Mouse (Mus musculus) embryonic facial prominence, embryonic 14.5 days (tissue): ENCODE measurements around the gene Arhgap22. TPM values are rescaled to one million over a fixed set of nuclear protein-coding genes. Genes with fewer than 3 reads are reported as not detected.

Source experiments
- ATAC-seq: fragments of 200-750 bp; cut with Nextera tagmentation; 2 replicates; pipeline ENCODE4 v1.8.0; 2017; ENCODE audit warnings: low read depth, moderate number of reproducible peaks, moderate TSS enrichment
- DNase-seq: peaks from one replicate; pipeline ENCODE4 v3.0.0-alpha.2; 2015; ENCODE audit warnings: low spot score
- H3K27ac ChIP-seq: fragments of 300-500 bp; sonication (generic); replicated peaks from 2 replicates; pipeline ENCODE4 v1.5.1; 2014; ENCODE audit warnings: low read depth, mild to moderate bottlenecking, low read length, moderate library complexity
- H3K27me3 ChIP-seq: fragments of 300-500 bp; sonication (generic); replicated peaks from 2 replicates; pipeline ENCODE4 v1.6.1; 2014; ENCODE audit warnings: low read length; ENCODE audit not compliant: control insufficient read depth, insufficient read depth
- H3K36me3 ChIP-seq: fragments of 300-500 bp; sonication (generic); 2 replicates; pipeline ENCODE4 v1.6.1; 2014; ENCODE audit warnings: low read length, mixed read lengths; ENCODE audit not compliant: control insufficient read depth, insufficient read depth
- H3K4me1 ChIP-seq: fragments of 300-500 bp; sonication (generic); 2 replicates; pipeline ENCODE4 v1.6.1; 2014; ENCODE audit warnings: antibody characterized with exemption, low read length; ENCODE audit not compliant: control insufficient read depth, insufficient read depth
- H3K4me2 ChIP-seq: fragments of 300-500 bp; sonication (generic); 2 replicates; pipeline ENCODE4 v1.6.1; 2014; ENCODE audit warnings: low read depth, mild to moderate bottlenecking, low read length, moderate library complexity, mixed read lengths
- H3K4me3 ChIP-seq: fragments of 300-500 bp; sonication (generic); 2 replicates; pipeline ENCODE4 v1.5.1; 2014; ENCODE audit warnings: low read depth, mild to moderate bottlenecking, low read length
- H3K9ac ChIP-seq: fragments of 300-500 bp; sonication (generic); 2 replicates; pipeline ENCODE4 v1.6.1; 2014; ENCODE audit warnings: low read depth, mild to moderate bottlenecking, low read length, moderate library complexity, mixed read lengths
- H3K9me3 ChIP-seq: fragments of 300-500 bp; sonication (generic); 2 replicates; pipeline ENCODE4 v1.6.1; 2016; ENCODE audit warnings: low read length; ENCODE audit not compliant: control insufficient read depth
- WGBS: fragments of 180-500 bp; shearing (Covaris S2); extraction: QIAGEN DNeasy Blood & Tissue Kit; methylation state at CpG from one replicate; pipeline ENCODE4 v1.1.7; 2014; 5-methylcytosine and 5-hydroxymethylcytosine counted together
- polyA plus RNA-seq: library from polyadenylated mRNA; unstranded; fragments of >200 nt; fragmentation: Nextera tagmentation; extraction: Ambion mirVana; gene quantifications from 2 replicates; pipeline ENCODE4 v1.2.1, GENCODE M21; 2014

Arhgap22 gene
- polyA plus RNA-seq, 1 experiment from 2014 or later: 2.9 TPM

GRCm38 (mm10) chr14:33363611-33364010, 149.8 kb downstream of the Arhgap22 start:
- Histone ChIP-seq H3K4me2 (no peak overlapping the region), H3K27ac (no peak overlapping the region), H3K4me3 (no peak overlapping the region), H3K36me3 (no peaks in the 10 kb centered on the region), H3K9ac (no peak overlapping the region), H3K9me3 (no peaks in the 10 kb centered on the region), H3K27me3 (no peaks in the 10 kb centered on the region), H3K4me1 (no peaks in the 10 kb centered on the region)
- DNase-seq: no peak
- ATAC-seq: no peak
- 73% methylated on average over 5 of the region's 5 CpGs for WGBS

GRCm38 (mm10) chr14:33364061-33364460, 150.2 kb downstream of the Arhgap22 start:
- no peak for DNase-seq
- H3K4me3 ChIP-seq: no peak overlapping the region
- no peak overlapping the region for H3K9ac ChIP-seq
- H3K27me3 ChIP-seq: no peaks in the 10 kb centered on the region
- no peaks in the 10 kb centered on the region for H3K9me3 ChIP-seq
- no peak overlapping the region for H3K4me2 ChIP-seq
- 85% methylated on average over 2 of the region's 2 CpGs for WGBS
- no peaks in the 10 kb centered on the region for H3K4me1 ChIP-seq
- H3K27ac ChIP-seq: no peak overlapping the region
- no peak for ATAC-seq
- H3K36me3 ChIP-seq: no peaks in the 10 kb centered on the region

GRCm38 (mm10) chr14:33366891-33367777, 153.3 kb downstream of the Arhgap22 start:
- Histone ChIP-seq H3K27ac (no peak overlapping the region), H3K36me3 (no peaks in the 10 kb centered on the region), H3K4me2 (no peak overlapping the region), H3K4me3 (no peak overlapping the region), H3K27me3 (no peaks in the 10 kb centered on the region), H3K4me1 (peaks cover 4% of the 10 kb centered on the region; the same call in 1 of the 2 replicates), H3K9me3 (no peaks in the 10 kb centered on the region), H3K9ac (no peak overlapping the region)
- 80% methylated on average over 29 of the region's 30 CpGs for WGBS
- ATAC-seq: no peak
- DNase-seq: no peak

DNA sequence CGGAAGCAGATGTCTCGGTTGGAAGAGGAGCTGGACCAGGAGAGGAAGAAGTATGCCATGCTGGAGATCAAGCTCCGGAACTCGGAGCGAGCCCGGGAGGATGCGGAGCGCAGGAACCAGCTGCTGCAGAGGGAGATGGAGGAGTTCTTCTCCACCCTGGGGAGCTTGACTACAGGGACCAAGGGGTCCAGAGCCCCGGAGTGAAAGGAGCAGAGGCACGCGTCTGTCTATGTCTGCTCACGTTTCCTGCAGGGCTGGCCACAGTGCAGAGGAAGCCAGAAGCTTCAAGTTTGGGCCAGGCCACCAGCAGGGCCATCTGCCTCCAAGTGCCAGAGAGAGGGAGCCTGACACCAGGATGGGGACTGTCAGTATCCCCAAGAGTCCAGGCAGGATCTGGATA, 155.5 kb downstream of the Arhgap22 start:
- 86% methylated on average over 12 of the region's 12 CpGs for WGBS
- no peaks in the 10 kb centered on the region for H3K9me3 ChIP-seq
- no peak for ATAC-seq
- no peaks in the 10 kb centered on the region for H3K36me3 ChIP-seq
- peaks cover 4% of the 10 kb centered on the region; the same call in 1 of the 2 replicates for H3K4me1 ChIP-seq
- no peak overlapping the region for H3K4me2 ChIP-seq
- no peaks in the 10 kb centered on the region for H3K27me3 ChIP-seq
- H3K9ac ChIP-seq: no peak overlapping the region
- H3K4me3 ChIP-seq: no peak overlapping the region
- DNase-seq: no peak
- no peak overlapping the region for H3K27ac ChIP-seq

GRCm38 (mm10) chr14:33370056-33370455, 156.2 kb downstream of the Arhgap22 start:
- no peaks in the 10 kb centered on the region for H3K27me3 ChIP-seq
- H3K4me2 ChIP-seq: peak overlapping the region; percentile 41
- H3K27ac ChIP-seq: no peak overlapping the region
- DNase-seq: no peak
- no peaks in the 10 kb centered on the region for H3K36me3 ChIP-seq
- ATAC-seq: peak; percentile 50
- peak overlapping the region; percentile 14; the same call in 1 of the 2 replicates for H3K9ac ChIP-seq
- WGBS: 6% methylated on average over 7 of the region's 7 CpGs
- H3K4me3 ChIP-seq: no peak overlapping the region
- H3K4me1 ChIP-seq: peaks cover 4% of the 10 kb centered on the region; the same call in 1 of the 2 replicates
- no peaks in the 10 kb centered on the region for H3K9me3 ChIP-seq

DNA sequence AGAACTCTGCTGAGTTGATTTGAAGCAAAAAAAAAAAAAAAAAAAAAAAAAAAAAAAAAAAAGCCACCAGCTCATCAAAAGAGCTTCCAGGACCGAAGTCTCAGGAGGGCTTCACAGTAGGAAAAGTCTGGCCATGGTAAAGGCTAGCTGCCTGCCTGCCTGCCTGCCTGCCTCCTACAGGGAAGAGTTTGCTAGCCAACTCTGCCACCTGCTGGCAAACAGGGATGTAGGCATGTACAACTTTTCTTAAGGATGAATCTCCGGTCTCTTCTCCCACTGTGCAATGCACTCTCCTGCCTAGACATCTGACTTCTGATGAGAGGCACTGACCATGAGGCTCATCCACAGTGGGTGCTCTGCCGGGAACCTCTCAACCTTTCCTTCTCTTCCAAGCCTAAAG, 157.4 kb downstream of the Arhgap22 start:
- Histone ChIP-seq H3K27me3 (no peaks in the 10 kb centered on the region), H3K4me1 (peaks cover 4% of the 10 kb centered on the region; the same call in 1 of the 2 replicates), H3K9ac (no peak overlapping the region), H3K36me3 (peaks cover 7% of the 10 kb centered on the region; the same call in 1 of the 2 replicates), H3K9me3 (no peaks in the 10 kb centered on the region), H3K4me3 (no peak overlapping the region), H3K4me2 (no peak overlapping the region), H3K27ac (no peak overlapping the region)
- 14% methylated on average over 3 of the region's 3 CpGs for WGBS
- DNase-seq: peak; percentile 88
- peak; percentile 77 for ATAC-seq

DNA sequence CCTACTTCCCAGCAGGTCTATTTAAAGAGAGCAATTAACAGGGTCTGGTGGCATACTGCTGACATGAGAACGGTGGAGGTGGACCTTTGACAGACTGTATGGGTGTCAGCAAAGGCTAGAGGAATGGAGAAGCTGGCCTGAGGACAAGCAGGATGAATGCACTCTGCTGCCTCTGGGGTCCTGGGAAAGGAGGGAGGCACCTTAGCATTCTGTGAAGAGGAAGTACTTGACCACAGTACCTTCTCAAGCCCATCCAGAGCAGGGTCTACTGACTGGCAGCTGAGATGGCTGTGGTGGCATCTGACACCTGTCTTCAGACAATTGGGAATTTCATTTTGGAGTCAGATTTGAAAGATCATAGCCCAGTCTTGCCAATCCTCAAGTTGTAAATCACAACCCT, 159.4 kb downstream of the Arhgap22 start:
- H3K4me3 ChIP-seq: no peak overlapping the region
- WGBS: 48% methylated on average over 1 of the region's 1 CpGs
- H3K36me3 ChIP-seq: peaks cover 7% of the 10 kb centered on the region; the same call in 1 of the 2 replicates
- DNase-seq: no peak
- H3K4me1 ChIP-seq: peaks cover 4% of the 10 kb centered on the region; the same call in 1 of the 2 replicates
- H3K9ac ChIP-seq: no peak overlapping the region
- no peaks in the 10 kb centered on the region for H3K27me3 ChIP-seq
- no peak for ATAC-seq
- no peaks in the 10 kb centered on the region for H3K9me3 ChIP-seq
- no peak overlapping the region for H3K4me2 ChIP-seq
- no peak overlapping the region for H3K27ac ChIP-seq

- no peak for ATAC-seq
- Histone ChIP-seq H3K36me3 (peaks cover 11% of the 10 kb centered on the region; the same call in 1 of the 2 replicates), H3K4me3 (no peak overlapping the region), H3K27me3 (no peaks in the 10 kb centered on the region), H3K4me1 (peaks cover 4% of the 10 kb centered on the region; the same call in 1 of the 2 replicates), H3K4me2 (no peak overlapping the region), H3K9me3 (no peaks in the 10 kb centered on the region), H3K9ac (no peak overlapping the region), H3K27ac (no peak overlapping the region)
- no peak for DNase-seq
- 81% methylated on average over 1 of the region's 1 CpGs for WGBS
These were observed 160.3 kb downstream of the Arhgap22 start for GRCm38 (mm10) chr14:33374089-33374488.
